9 mouse cellular contexts compared by ENCODE assay signal in the genomic region with DNA sequence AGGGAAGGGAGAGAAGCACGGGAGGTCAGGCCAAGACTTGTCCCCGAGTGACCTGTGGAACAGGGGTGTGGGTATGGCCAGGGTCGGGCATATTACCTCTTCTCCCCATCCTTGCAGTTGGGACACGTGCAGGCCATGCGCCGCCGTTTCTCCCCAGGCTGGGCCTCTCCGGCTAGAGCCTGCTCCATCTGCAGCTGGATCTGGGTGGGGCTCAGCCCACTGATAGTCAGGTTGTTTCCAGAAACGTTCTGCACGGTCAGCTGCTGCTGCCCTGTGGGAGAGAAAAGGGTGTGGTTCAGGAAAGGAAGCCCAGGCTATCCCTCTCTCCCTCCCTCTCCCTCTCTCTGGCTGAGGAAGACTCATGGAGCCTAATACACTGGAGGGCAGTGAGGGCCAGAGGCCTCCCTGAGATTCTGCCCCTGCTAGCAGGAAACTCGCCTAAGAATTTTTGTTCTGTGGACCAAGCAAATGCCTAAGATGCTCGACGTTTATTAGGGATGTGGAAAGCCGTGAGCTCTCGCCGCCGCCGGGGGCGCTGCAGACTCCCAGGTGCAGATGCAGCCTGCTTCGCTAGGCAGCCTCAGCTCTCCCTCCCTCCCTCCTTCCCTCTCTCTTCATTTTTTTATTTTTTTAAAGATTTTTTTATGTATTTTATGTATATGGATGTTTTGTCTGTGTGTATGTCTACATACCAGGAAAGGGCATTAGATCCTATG. TPM values are rescaled to one million over a fixed set of nuclear protein-coding genes. Genes with fewer than 3 reads are reported as not detected.
DNase-seq lines count a peak whose midpoint lies in the region; ATAC-seq and TF ChIP-seq lines count a peak whose summit lies in the region.
"Had no signal": no experiment of that assay in that cellular context is flagged by ENCODE, and none has a peak within 500 bp of the region (broad histone marks: within the 10 kb centered on the region; RNA-seq: fewer than 3 reads in every experiment).

No protein-coding gene starts in this region.

- peak; percentile 77 for TF ChIP-seq CTCF in layer of hippocampus, adult 2 months (conservative IDR thresholded peaks at IDR 0.05)
- TF ChIP-seq CTCF in liver, embryonic 14.5 days (IDR thresholded peaks at IDR 0.05; ENCODE audit: low read depth): peak; percentile 78

- peak; percentile 73 for ATAC-seq in erythroblast, adult 5-6 weeks (replicated peaks; ENCODE audit: low FRiP score, poor library complexity, severe bottlenecking)
- peak; percentile 89 for ATAC-seq in liver, embryonic 14.5 days (ENCODE audit: insufficient read depth)

- peak; percentile 81 for TF ChIP-seq EP300 in liver, embryonic 14.5 days (IDR thresholded peaks at IDR 0.05; ENCODE audit: low read depth)

- H3K9ac ChIP-seq in liver, embryonic 14.5 days (replicated peaks): peak overlapping the region; percentile 52

- no peak overlapping the region for H3K4me3 ChIP-seq in layer of hippocampus, adult 2 months
- 0 out of 4 replicates have a peak overlapping the region, but pooled peaks of 1 of the 2 experiments have one; percentile 23 for H3K4me3 ChIP-seq in liver, embryonic 14.5 days (ENCODE audit: insufficient read depth in 1 of 2, low read depth in 2 of 2, low read length in 2 of 2)
- H3K4me3 ChIP-seq: megakaryocyte, embryonic 14.5 days had no signal

- H3K36me3 ChIP-seq in liver, embryonic 14.5 days (replicated peaks; ENCODE audit: control insufficient read depth, insufficient read depth, low read depth): peaks cover 97% of the 10 kb centered on the region

- no peaks in the 10 kb centered on the region for H3K27me3 ChIP-seq in liver, embryonic 14.5 days (ENCODE audit: control insufficient read depth, insufficient read depth, low read length)
- H3K27me3 ChIP-seq: megakaryocyte, embryonic 14.5 days had no signal

- no peak for DNase-seq in layer of hippocampus, adult 2 months (ENCODE audit: low spot score in 2 of 2)
- DNase-seq in layer of hippocampus, adult 11-12 months (ENCODE audit: low spot score): no peak
- peak; percentile 76 for DNase-seq in WW6 (ENCODE audit: low read depth, low spot score)
- DNase-seq in liver, embryonic 14.5 days (ENCODE audit: low read depth in 3 of 3, low spot score in 3 of 3): peak; percentile 71 to 80 (median 75)
- DNase-seq in natural killer cell, adult 2 months (ENCODE audit: low spot score in 2 of 2): no peak
- no peak for DNase-seq in adrenal gland, adult 18-20 months (ENCODE audit: low spot score in 2 of 2)
- DNase-seq: adrenal gland, postnatal 10 days had no signal

- peak overlapping the region; percentile 59 for H3K4me2 ChIP-seq in liver, embryonic 14.5 days (ENCODE audit: low read depth)

- 39% methylated on average over 20 of the region's 20 CpGs for WGBS in liver, embryonic 14.5 days (ENCODE audit: insufficient replicate concordance)

- no peak overlapping the region for H3K27ac ChIP-seq in layer of hippocampus, adult 2 months
- peak overlapping the region; percentile 85 for H3K27ac ChIP-seq in liver, embryonic 14.5 days

- H3K9me3 ChIP-seq in liver, embryonic 14.5 days (ENCODE audit: control insufficient read depth, low read length): no peaks in the 10 kb centered on the region
- H3K9me3 ChIP-seq: megakaryocyte, embryonic 14.5 days had no signal

- peaks cover 32 to 38% of the 10 kb centered on the region in 2 experiments for H3K4me1 ChIP-seq in liver, embryonic 14.5 days (replicated peaks; ENCODE audit: control insufficient read depth in 2 of 2, insufficient read depth in 2 of 2, low read length in 1 of 2)

RNA-seq across cellular contexts. Expression of gene Pnpo, which starts 12.4 kb away (rescaled TPM):
- total RNA-seq in layer of hippocampus, adult 2 months (2021): 10 to 100 TPM; 36.7 to 36.8 TPM
- total RNA-seq in erythroblast, adult 5-6 weeks (2015; ENCODE audit: low replicate concordance): 231 and 288 TPM in 2 replicates
- total RNA-seq in erythroblast, adult 5-6 weeks (2017; ENCODE audit: low replicate concordance): 381 and 405 TPM in 2 replicates
- 315 and 355 TPM in 2 replicates for polyA plus RNA-seq in liver, embryonic 14.5 days (2012; rRNA removed)
- polyA plus RNA-seq in liver, embryonic 14.5 days (2014; fragmentation: Nextera tagmentation; extraction: Ambion mirVana): 564 and 592 TPM in 2 replicates
- 10 to 100 TPM; 28.4 to 36.6 TPM for total RNA-seq in adrenal gland, adult 18-20 months (2021)

RNA-seq across cellular contexts. Expression of gene Sp2, which starts 26.6 kb away (rescaled TPM):
- total RNA-seq in layer of hippocampus, adult 2 months (2021): 10 to 100 TPM; 15.9 to 17.2 TPM
- 16.1 and 17.1 TPM in 2 replicates for total RNA-seq in erythroblast, adult 5-6 weeks (2015; ENCODE audit: low replicate concordance)
- total RNA-seq in erythroblast, adult 5-6 weeks (2017; ENCODE audit: low replicate concordance): 4.4 and 6.1 TPM in 2 replicates
- 7.7 and 8.0 TPM in 2 replicates for polyA plus RNA-seq in liver, embryonic 14.5 days (2012; rRNA removed)
- polyA plus RNA-seq in liver, embryonic 14.5 days (2014; fragmentation: Nextera tagmentation; extraction: Ambion mirVana): 13.7 and 17.1 TPM in 2 replicates
- total RNA-seq in adrenal gland, adult 18-20 months (2021): 10 to 100 TPM; 13.4 to 15.1 TPM

RNA-seq across cellular contexts. Expression of gene Prr15l, which starts 28.3 kb away (rescaled TPM):
- total RNA-seq in layer of hippocampus, adult 2 months (2021): not detected
- total RNA-seq in erythroblast, adult 5-6 weeks (2015; ENCODE audit: low replicate concordance): not detected in 2 replicates
- 0.94 and 1.3 TPM in 2 replicates for total RNA-seq in erythroblast, adult 5-6 weeks (2017; ENCODE audit: low replicate concordance)
- polyA plus RNA-seq in liver, embryonic 14.5 days (2012; rRNA removed): 2.8 and 3.3 TPM in 2 replicates
- polyA plus RNA-seq in liver, embryonic 14.5 days (2014; fragmentation: Nextera tagmentation; extraction: Ambion mirVana): 4.9 and 8.5 TPM in 2 replicates
- under 1 TPM; 0.23 to 0.90 TPM for total RNA-seq in adrenal gland, adult 18-20 months (2021)

RNA-seq across cellular contexts. Expression of gene Cdk5rap3, which starts 39.9 kb away (rescaled TPM):
- 10 to 100 TPM; 34.5 to 41.6 TPM for total RNA-seq in layer of hippocampus, adult 2 months (2021)
- 6.1 and 8.6 TPM in 2 replicates for total RNA-seq in erythroblast, adult 5-6 weeks (2015; ENCODE audit: low replicate concordance)
- total RNA-seq in erythroblast, adult 5-6 weeks (2017; ENCODE audit: low replicate concordance): 6.8 and 17.3 TPM in 2 replicates
- polyA plus RNA-seq in liver, embryonic 14.5 days (2012; rRNA removed): 14.2 and 20.1 TPM in 2 replicates
- 34.1 and 36.4 TPM in 2 replicates for polyA plus RNA-seq in liver, embryonic 14.5 days (2014; fragmentation: Nextera tagmentation; extraction: Ambion mirVana)
- 10 to 100 TPM; 44.6 to 45.4 TPM for total RNA-seq in adrenal gland, adult 18-20 months (2021)

RNA-seq across cellular contexts. Expression of gene Sp6, which starts 57.0 kb away (rescaled TPM):
- 1 to 10 TPM in 1 of 2 experiments, under 1 TPM in 1; 0.79 to 1.2 TPM for total RNA-seq in layer of hippocampus, adult 2 months (2021)
- not detected in 2 replicates for total RNA-seq in erythroblast, adult 5-6 weeks (2015; ENCODE audit: low replicate concordance)
- total RNA-seq in erythroblast, adult 5-6 weeks (2017; ENCODE audit: low replicate concordance): not detected in 2 replicates
- 0.02 and 0.06 TPM in 2 replicates for polyA plus RNA-seq in liver, embryonic 14.5 days (2012; rRNA removed)
- polyA plus RNA-seq in liver, embryonic 14.5 days (2014; fragmentation: Nextera tagmentation; extraction: Ambion mirVana): not detected in 2 replicates
- under 1 TPM; 0.06 to 0.13 TPM for total RNA-seq in adrenal gland, adult 18-20 months (2021)

Comparison
In these comparisons a context has a peak if more than half of its experiments do, and no peak if none do; other contexts are left out.
1. DNase-seq: peak in WW6 (single experiment) and liver, embryonic 14.5 days (3 of 3); none in layer of hippocampus, adult 2 months (0 of 2), layer of hippocampus, adult 11-12 months (single experiment), natural killer cell, adult 2 months (0 of 2) and adrenal gland, adult 18-20 months (0 of 2).
2. RNA of gene Pnpo, which starts 12.4 kb away (total RNA-seq): 231 to 405 TPM in erythroblast, adult 5-6 weeks; 36.7 to 36.8 TPM in layer of hippocampus, adult 2 months and 28.4 to 36.6 TPM in adrenal gland, adult 18-20 months; every median in the first group is over 4 times any median in the second.